Mouse (Mus musculus): ENCODE data around the gene Fxyd1.

DNA sequence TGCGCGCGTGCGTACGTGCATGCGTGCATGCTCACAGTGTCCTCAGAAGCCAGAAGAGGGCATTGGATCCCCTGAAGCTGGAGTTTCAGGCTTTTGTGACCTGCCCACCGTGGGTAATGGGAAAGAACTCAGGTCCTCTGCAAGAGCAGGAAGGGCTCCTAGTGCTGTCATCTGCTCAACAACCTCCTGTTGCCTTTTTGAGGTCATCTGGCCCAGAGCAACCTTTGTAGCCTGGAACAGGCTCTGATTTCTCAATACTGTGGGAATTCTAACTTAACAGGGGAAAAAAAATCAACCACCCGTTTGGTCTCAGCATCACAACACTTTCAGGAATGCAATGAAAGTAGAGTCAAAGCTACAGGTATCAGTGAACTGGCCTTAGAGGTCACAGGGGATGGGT lies 22.7 kb upstream of the Fxyd1 start:
- TF ChIP-seq CTCF (conservative IDR thresholded peaks at IDR 0.05; ENCODE audit: insufficient read depth, insufficient read length, low read depth, low read length) (no peak), POLR2A (IDR thresholded peaks at IDR 0.05; ENCODE audit: low read depth, low read length) (no peak)
